In the genomic region with DNA sequence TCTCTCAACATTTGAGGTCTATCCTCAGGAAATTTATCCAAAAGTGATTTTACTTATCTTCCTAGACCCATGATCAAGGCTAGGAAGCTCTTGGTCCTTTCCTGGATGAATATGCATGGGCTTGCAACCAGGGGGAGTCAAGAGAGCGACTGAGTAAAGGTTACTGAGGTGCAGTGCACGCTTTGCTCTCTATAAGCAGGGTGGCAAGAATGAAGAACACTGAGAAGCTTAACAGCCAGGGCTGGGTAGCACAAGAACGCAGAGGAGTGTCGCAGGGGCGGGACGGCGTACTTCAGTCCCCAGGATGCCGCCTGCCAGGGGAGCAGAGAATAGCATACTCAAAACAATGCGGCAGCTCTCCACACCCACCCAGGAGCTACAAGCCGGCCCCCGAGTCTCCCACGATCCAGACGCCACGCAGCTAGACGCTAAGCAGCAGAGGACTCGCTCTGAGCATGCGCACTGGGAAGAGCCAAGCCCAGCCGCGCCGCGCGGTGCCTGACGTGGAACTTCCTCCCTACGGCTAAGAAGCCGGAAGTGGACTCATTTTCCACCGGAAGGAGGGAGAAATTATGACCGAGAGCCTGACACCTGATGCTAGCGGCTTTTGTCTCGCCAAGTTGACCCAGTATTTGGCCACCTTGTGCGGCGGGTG, we compare ENCODE assay signal across 8 mouse cellular contexts. TPM values are rescaled to one million over a fixed set of nuclear protein-coding genes. Genes with fewer than 3 reads are reported as not detected.
DNase-seq lines count a peak whose midpoint lies in the region; ATAC-seq and TF ChIP-seq lines count a peak whose summit lies in the region.

No protein-coding gene starts in this region.

- peaks cover 11% of the 10 kb centered on the region; the same call in 1 of the 2 replicates for H3K4me1 ChIP-seq in hindbrain, postnatal 0 days (ENCODE audit: insufficient read depth, low read length)

- peak overlapping the region; percentile 50 for H3K4me3 ChIP-seq in hindbrain, postnatal 0 days (ENCODE audit: low read length)
- H3K4me3 ChIP-seq in left cerebral cortex, adult 2 months, result peak overlapping the region; percentile 67

- DNase-seq in T-cell, adult 2 months (ENCODE audit: low spot score), result peak; percentile 91
- DNase-seq in cerebellum, postnatal 36 days, result peak; percentile 87 to 89
- peak; percentile 88 for DNase-seq in gastrocnemius, adult 18-20 months (ENCODE audit: low spot score)
- peak; percentile 99 for DNase-seq in hindbrain, postnatal 0 days (ENCODE audit: low spot score)
- DNase-seq in left cerebral cortex, adult 2 months (ENCODE audit: extremely low spot score in 1 of 2, low spot score in 2 of 2), result peak; percentile 88 to 90
- DNase-seq in right cerebral cortex, adult 2 months (ENCODE audit: low spot score in 2 of 2), result peak; percentile 90
- peak; percentile 89 for DNase-seq in urinary bladder, postnatal 14 days (ENCODE audit: low spot score)

- peak; percentile 68 for TF ChIP-seq CTCF in hindbrain, postnatal 0 days (IDR thresholded peaks at IDR 0.05; ENCODE audit: low read depth)
- TF ChIP-seq CTCF in left cerebral cortex, adult 2 months (IDR thresholded peaks at IDR 0.05), result peak; percentile 19

- H3K27ac ChIP-seq in hindbrain, postnatal 0 days, result peak overlapping the region; percentile 96
- peak overlapping the region; percentile 88 for H3K27ac ChIP-seq in left cerebral cortex, adult 2 months

- no peaks in the 10 kb centered on the region for H3K27me3 ChIP-seq in hindbrain, postnatal 0 days (ENCODE audit: insufficient read depth, low read length)

- peak; percentile 99 for ATAC-seq in hindbrain, postnatal 0 days
- ATAC-seq in megakaryocyte, adult 5-6 weeks (ENCODE audit: poor library complexity, severe bottlenecking), result peak; percentile 98

- WGBS in hindbrain, postnatal 0 days, result under 1% methylated on average over 31 of the region's 31 CpGs

- intact Hi-C loops in left cerebral cortex, adult 2 months (cut with DNase I), result loop anchor here (2.0 to 5.0 kb wide), 2 partner anchors 48 to 181 kb away; partner anchors contain the start of gene Whamm

- peak overlapping the region; percentile 72 for H3K9ac ChIP-seq in hindbrain, postnatal 0 days (replicated peaks; ENCODE audit: low read length)

- H3K9me3 ChIP-seq in hindbrain, postnatal 0 days (ENCODE audit: low read length), result no peaks in the 10 kb centered on the region

- peak overlapping the region; percentile 74 for H3K4me2 ChIP-seq in hindbrain, postnatal 0 days (ENCODE audit: low read depth, low read length)

- no peaks in the 10 kb centered on the region for H3K36me3 ChIP-seq in hindbrain, postnatal 0 days (ENCODE audit: insufficient read depth, low read length)

RNA-seq across cellular contexts. Expression of gene BC048679, which starts 25.1 kb away (rescaled TPM):
- total RNA-seq in gastrocnemius, adult 18-20 months (2021), result 1 to 10 TPM; 4.2 to 9.7 TPM
- total RNA-seq in hindbrain, postnatal 0 days (2014; rRNA removed), result not detected in 2 replicates
- polyA plus RNA-seq in hindbrain, postnatal 0 days (2015; fragmentation: Nextera tagmentation; extraction: Ambion mirVana), result not detected in 2 replicates
- total RNA-seq in left cerebral cortex, adult 2 months (2021), result not detected
- not detected in 2 replicates for total RNA-seq in megakaryocyte, adult 5-6 weeks (2015)
- not detected in 2 replicates for total RNA-seq in megakaryocyte, adult 5-6 weeks (2017)

RNA-seq across cellular contexts. Expression of gene Ap3b2, which starts 29.4 kb away (rescaled TPM):
- under 1 TPM; 0.11 to 0.36 TPM for total RNA-seq in gastrocnemius, adult 18-20 months (2021)
- total RNA-seq in hindbrain, postnatal 0 days (2014; rRNA removed), result 208 and 231 TPM in 2 replicates
- 102 and 103 TPM in 2 replicates for polyA plus RNA-seq in hindbrain, postnatal 0 days (2015; fragmentation: Nextera tagmentation; extraction: Ambion mirVana)
- total RNA-seq in left cerebral cortex, adult 2 months (2021), result 100 to 1,000 TPM; 159 to 162 TPM
- total RNA-seq in megakaryocyte, adult 5-6 weeks (2015), result not detected in 2 replicates
- not detected in 2 replicates for total RNA-seq in megakaryocyte, adult 5-6 weeks (2017)

RNA-seq across cellular contexts. Expression of gene Fsd2, which starts 43.6 kb away (rescaled TPM):
- total RNA-seq in gastrocnemius, adult 18-20 months (2021), result 100 to 1,000 TPM; 325 to 384 TPM
- 0.18 and 0.31 TPM in 2 replicates for total RNA-seq in hindbrain, postnatal 0 days (2014; rRNA removed)
- 0.05 and 0.08 TPM in 2 replicates for polyA plus RNA-seq in hindbrain, postnatal 0 days (2015; fragmentation: Nextera tagmentation; extraction: Ambion mirVana)
- under 1 TPM; 0.25 to 0.26 TPM for total RNA-seq in left cerebral cortex, adult 2 months (2021)
- 0.05 TPM in 1 of 2 replicates, not detected in the other for total RNA-seq in megakaryocyte, adult 5-6 weeks (2015)
- 0.11 TPM in 1 of 2 replicates, not detected in the other for total RNA-seq in megakaryocyte, adult 5-6 weeks (2017)

RNA-seq across cellular contexts. Expression of gene Whamm, which starts 47.9 kb away (rescaled TPM):
- 1 to 10 TPM; 7.9 to 8.8 TPM for total RNA-seq in gastrocnemius, adult 18-20 months (2021)
- 5.1 and 6.2 TPM in 2 replicates for total RNA-seq in hindbrain, postnatal 0 days (2014; rRNA removed)
- polyA plus RNA-seq in hindbrain, postnatal 0 days (2015; fragmentation: Nextera tagmentation; extraction: Ambion mirVana), result 6.9 and 7.0 TPM in 2 replicates
- total RNA-seq in left cerebral cortex, adult 2 months (2021), result 10 to 100 TPM; 18.6 to 19.1 TPM
- total RNA-seq in megakaryocyte, adult 5-6 weeks (2015), result 13.9 and 14.1 TPM in 2 replicates
- 15.9 and 16.9 TPM in 2 replicates for total RNA-seq in megakaryocyte, adult 5-6 weeks (2017)

Comparison
In these comparisons a context has a peak if more than half of its experiments do, and no peak if none do; other contexts are left out.
1. Peak in every context shown above with its lines: DNase-seq, ATAC-seq, H3K4me3 ChIP-seq and H3K27ac ChIP-seq.
2. RNA of gene Ap3b2, which starts 29.4 kb away (total RNA-seq): 208 to 231 TPM in hindbrain, postnatal 0 days and 159 to 162 TPM in left cerebral cortex, adult 2 months; 0.11 to 0.36 TPM in gastrocnemius, adult 18-20 months and not detected in megakaryocyte, adult 5-6 weeks; every median in the first group is over 100 times any median in the second.
3. RNA of gene Fsd2, which starts 43.6 kb away (total RNA-seq): 325 to 384 TPM in gastrocnemius, adult 18-20 months; 0.18 to 0.31 TPM in hindbrain, postnatal 0 days, 0.25 to 0.26 TPM in left cerebral cortex, adult 2 months and 0.05 to 0.11 TPM in megakaryocyte, adult 5-6 weeks; every median in the first group is over 100 times any median in the second.